Mouse (Mus musculus): ENCODE results near the gene Pvalb.

The Pvalb gene

GRCm38 (mm10) chr15:78206312-78206711 lies at the start of gene Pvalb:
Gene Pvalb (minus strand): TSS chr15:78206400.
- ATAC-seq (ENCODE audit: low TSS enrichment): no peak

GRCm38 (mm10) chr15:78254751-78255150 lies 48.6 kb upstream of the Pvalb start:
- ATAC-seq (ENCODE audit: low TSS enrichment): peak; percentile 64; the same call in 1 of the 2 replicates

GRCm38 (mm10) chr15:78248410-78248809 lies 42.2 kb upstream of the Pvalb start:
- no peak for ATAC-seq (ENCODE audit: low TSS enrichment)

DNA sequence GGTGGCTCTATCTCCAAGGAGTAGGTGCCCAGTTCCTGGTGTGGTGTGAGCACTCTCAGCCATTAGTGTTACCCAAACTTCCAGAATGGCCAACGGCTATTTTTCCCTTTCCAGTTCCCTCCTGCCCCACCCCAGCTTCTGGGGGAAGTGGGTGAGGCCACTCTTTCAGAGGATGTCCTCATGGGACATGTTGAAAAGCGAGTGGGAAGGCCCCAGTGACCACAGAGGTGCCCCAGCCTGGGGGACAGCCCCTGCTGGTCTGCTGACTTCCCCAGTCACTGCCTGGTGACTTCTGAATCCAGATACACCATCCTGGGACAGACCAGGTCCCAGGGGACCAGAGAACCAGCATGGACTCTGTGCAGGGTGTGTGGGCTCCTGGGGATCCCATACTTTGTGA lies 41.5 kb upstream of the Pvalb start:
- no peak for ATAC-seq (ENCODE audit: low TSS enrichment)

DNA sequence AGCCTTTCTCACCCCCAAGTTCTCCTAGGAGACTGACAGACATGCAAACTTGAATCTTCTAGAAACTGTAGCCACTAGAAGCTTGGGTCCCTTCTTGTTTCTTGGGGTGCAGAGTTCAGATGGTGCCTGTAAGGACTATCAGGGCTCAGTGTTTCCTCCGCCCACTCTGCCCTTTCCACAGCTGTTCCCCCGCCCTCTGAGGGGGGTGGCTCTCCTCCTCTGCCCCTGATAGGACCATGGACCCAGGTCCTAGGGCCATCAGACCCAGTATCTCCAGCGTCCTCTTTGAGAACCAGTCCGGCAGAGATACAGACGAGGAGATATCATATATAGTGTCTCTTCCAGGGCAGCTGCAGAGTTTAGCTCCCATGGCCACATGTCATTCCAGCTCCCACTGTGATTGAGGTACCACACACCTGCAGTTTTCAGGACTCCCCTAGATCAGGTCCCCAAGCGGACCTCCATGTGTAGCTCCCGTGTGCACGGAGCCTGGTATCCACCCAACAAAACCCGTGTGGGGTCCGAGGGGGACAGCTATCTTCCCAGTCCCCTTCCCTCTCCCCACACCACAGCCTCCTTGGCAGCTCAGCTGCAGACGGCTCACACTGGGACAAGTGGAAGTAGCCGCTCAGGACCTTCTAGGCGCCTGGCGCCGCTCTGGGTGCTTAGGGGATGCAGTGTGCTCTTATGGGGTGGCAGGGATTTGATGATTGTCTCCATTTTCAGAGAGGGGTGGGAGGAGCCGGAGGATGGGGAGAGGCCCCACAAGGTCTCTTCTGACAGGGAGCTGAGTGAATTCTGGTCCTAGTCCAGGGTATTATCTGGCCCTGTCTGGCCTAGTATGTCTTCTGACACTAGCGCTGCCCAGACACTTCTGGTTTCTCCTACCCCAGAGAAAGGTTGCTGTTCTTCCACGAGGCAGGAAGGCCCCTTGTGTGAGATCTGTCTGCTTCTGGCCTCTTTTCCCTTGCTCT lies 40.2 kb upstream of the Pvalb start:
- no peak for ATAC-seq (ENCODE audit: low TSS enrichment)

GRCm38 (mm10) chr15:78244695-78245492 lies 38.7 kb upstream of the Pvalb start, which contains the start of gene Ncf4:
Gene Ncf4 (plus strand): TSS chr15:78244801.
- ATAC-seq (ENCODE audit: low TSS enrichment): no peak

- peak; percentile 50 for ATAC-seq (ENCODE audit: low TSS enrichment)
Observed at GRCm38 (mm10) chr15:78243774-78244173, 37.6 kb upstream of the Pvalb start.

- no peak for ATAC-seq (ENCODE audit: low TSS enrichment)
Observed at GRCm38 (mm10) chr15:78243061-78243460, 36.9 kb upstream of the Pvalb start.

DNA sequence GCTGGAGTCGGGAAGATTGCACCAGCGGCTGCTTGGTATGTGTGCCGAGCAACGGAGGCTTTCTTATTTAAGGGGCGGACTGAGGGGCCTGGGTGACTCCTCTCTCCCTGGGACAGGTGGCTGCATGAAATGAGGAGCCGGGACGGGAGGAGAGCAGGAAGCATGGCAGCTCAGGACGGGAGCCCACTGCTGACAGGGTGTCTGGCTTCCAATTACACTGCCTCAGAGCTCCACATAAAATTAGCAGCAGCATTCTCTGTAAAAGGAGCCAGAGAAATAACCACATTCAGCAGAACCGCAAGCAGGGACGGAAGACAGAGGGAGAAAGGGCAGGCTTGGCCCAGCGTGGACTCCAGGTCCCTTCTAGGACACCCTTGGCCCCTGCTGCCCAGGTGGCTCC lies 35.1 kb upstream of the Pvalb start:
- ATAC-seq (ENCODE audit: low TSS enrichment): no peak

DNA sequence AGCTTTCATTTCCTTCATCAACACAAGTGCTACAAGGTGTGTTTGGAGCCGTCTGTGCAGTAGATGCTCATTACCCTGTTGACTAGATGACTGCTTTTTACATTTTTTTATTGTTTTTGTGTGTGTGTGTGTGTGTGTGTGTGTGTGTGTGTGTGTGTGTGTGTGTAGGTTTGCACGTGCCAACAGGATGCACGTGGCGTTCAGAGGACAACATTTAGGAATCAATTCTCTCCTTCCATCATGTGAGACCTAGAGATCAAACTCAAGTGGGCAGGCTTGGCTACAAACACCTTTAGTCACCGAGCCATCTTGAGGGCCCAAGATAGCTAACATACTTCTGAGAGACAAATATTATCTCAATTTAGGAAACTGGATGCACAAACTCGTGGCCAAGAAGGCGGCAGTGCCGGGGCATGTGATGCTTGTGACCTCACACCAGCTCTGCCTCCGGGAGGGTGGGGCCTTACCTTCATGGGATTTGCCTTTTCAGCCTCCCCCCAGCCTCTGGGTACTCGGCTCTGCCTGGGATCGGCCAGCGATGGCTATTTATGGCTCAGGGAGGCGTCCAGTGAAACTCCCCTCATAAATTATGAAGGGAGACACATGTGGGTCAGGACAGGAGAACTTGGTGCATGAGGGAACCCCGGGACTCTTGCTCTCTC lies 33.9 kb upstream of the Pvalb start:
- ATAC-seq (ENCODE audit: low TSS enrichment): no peak

DNA sequence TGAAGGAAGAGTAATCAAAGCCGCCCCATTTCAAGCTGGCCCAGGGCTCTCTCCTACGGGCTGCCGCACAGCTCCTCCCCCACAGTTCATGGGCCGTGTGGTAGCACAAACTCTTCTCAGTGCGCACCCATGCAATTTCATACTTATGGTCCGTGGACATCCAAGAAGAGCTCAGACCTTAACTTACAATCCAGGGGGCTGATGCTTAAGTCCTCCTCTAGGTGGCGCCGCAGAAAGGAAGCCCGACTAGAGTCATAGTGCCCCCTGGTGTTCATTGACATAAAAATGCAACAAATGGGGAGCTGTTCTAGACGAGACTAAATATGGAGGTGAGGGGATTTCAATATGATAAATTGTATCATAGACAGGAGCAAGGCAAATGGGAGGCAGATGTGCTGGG lies 33.3 kb upstream of the Pvalb start:
- 0 out of 2 replicates have a peak, but pooled peaks have one; percentile 34 for ATAC-seq (ENCODE audit: low TSS enrichment)

DNA sequence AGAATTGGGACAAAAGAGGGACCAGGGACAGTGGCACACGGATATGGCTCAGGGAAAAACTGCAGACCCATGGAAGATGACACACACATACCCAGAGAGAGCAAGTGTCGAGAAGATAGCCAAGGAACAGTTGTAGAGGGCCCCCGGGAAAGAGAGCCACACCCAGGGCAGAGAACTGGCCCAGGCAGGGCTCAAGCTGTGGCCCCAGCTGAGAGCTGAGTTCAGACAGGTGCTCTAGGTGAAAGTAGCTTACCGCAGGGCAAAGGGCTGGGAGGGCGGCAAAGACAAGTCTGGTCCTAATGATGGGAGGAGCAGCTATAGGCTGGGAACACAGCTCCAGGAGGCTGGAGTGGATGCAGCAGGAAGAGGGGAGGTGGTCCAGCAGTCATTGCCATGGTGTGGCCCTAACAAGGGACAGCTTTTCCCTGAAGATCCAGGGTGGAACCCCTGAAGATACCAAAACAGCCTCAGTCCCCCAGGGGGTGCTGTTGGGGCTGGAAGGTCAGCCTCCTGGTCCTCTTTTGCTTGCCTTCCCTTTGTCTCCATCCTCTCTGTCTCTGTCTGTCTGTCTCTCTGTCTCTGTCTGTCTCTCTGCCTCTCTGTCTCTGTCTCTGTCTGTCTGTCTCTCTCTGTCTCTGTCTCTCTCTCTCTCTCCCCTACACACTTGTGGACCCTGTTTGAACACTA lies 28.8 kb upstream of the Pvalb start:
- no peak for ATAC-seq (ENCODE audit: low TSS enrichment)

GRCm38 (mm10) chr15:78231346-78232331 lies 25.4 kb upstream of the Pvalb start:
- ATAC-seq (ENCODE audit: low TSS enrichment): peak; percentile 27; the same call in 1 of the 2 replicates

DNA sequence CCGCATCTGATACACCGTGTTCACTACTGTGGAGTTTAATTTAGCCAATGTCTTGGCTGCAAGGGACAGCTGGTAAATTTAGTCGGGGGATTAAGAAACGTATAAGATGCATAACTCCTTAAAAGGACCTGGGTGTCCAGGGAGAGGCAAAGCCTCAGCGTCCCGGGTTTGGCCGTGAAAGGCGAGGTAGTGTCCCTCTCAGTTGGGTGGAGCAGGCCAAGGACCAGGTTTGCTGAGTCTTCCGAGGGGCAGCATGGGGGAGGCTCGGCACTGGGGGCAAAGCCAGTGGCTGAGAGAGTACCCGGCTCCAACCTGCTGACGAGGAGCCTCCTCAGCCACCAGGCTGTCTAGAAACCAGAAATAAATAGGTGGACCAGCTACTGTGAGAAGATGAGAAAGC lies 21.6 kb upstream of the Pvalb start:
- ATAC-seq (ENCODE audit: low TSS enrichment): no peak

DNA sequence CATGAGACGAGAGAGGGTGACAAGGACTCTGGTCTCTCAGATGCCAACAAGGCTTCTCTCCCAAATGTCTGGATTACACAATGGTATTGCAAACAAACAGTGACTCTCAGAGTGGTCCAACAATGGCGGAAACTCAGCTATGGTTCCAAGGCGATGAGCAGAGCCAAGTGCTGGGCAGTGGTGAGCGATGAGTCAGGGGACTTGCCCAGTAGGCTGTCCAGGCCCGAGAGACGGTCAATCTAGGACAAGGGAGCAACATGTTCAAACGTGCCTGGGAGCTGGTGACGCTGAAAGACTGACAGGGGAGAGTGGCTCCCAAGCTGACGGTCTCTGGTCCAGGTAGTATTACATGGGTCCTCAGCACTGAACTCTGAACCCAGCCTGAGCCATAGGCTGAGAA lies 9.1 kb upstream of the Pvalb start:
- ATAC-seq (ENCODE audit: low TSS enrichment): no peak

GRCm38 (mm10) chr15:78211367-78211766 lies 5.2 kb upstream of the Pvalb start:
- ATAC-seq (ENCODE audit: low TSS enrichment): no peak

DNA sequence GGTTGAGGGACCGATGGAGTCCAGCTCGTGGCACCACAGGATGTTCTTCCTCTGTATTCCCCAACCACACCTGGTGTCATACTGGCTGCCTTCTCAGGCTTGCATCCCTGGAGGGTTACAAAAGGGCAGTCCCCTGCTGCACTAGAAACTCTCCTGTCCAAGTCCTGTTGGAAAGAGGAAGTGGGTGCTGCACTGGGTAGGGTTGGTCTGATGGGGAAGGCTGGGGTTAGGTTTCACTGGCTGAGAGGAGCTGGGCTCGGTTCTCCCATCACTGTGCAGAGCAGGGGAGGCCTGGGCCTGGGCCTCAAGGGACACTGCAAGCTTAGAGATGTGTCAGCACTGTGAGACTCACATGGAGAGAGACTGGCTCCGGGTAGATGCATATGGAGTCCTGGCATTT lies 4.0 kb upstream of the Pvalb start:
- ATAC-seq (ENCODE audit: low TSS enrichment): no peak

DNA sequence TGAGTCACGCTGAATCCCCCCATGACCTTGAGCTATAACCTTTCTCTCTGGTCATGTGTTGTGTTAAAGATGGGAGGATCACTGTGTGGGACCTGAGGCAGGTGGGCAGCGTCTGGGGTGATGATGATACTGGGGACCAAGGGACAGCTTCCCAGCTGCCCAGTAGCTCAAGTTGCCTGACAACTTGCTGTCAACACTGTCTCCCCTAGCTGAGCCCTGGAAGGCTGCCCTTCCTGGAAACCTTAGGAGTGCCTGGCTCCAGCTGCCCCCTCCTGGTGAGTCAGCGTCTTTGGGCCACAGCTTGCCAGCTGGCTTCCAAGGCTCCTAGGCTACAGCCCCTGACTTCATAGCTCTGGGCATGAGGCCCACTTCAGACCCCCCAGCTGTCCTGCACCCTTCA lies 1.0 kb downstream of the Pvalb start:
- ATAC-seq (ENCODE audit: low TSS enrichment): peak; percentile 50; the same call in 1 of the 2 replicates

GRCm38 (mm10) chr15:78204053-78204847 lies 1.9 kb downstream of the Pvalb start:
- 0 out of 2 replicates have a peak, but pooled peaks have one; percentile 18 for ATAC-seq (ENCODE audit: low TSS enrichment)
